Mouse (Mus musculus) spleen, adult 2 months (tissue): Measurements from ENCODE around the gene Lsp1.

Experiments
- CTCF ChIP-seq: fragments of 200-500 bp; IDR thresholded peaks from 2 replicates; pipeline ENCODE4 v1.5.1; 2011; ENCODE audit warnings: mild to moderate bottlenecking, inconsistent platforms; ENCODE audit not compliant: insufficient read depth, insufficient read length, insufficient replicate concordance; ENCODE audit errors: extremely low read depth
- POLR2A ChIP-seq: fragments of 200-500 bp; IDR thresholded peaks from 2 replicates; pipeline ENCODE4 v1.6.1; 2011; ENCODE audit warnings: low read depth, low read length, inconsistent platforms

DNA sequence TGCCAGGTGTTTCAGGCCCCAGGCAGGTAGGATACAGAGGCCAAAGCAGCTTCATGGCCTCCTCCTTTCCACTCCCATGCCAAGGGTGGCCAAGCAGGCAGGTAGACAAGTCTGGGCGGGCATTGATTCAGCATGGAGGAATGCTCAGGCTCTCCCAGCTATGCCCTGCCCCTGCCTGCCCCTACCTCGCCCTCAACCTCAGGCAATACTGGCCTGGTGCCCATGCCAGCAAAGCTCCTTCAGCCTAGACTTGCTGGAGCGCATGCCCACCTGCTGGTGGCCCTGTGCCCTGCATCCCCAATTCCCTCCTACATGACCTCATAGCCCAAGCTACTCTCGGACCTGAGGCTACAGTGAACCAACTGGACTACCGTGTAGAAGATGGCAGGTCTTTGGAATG lies 23.3 kb upstream of the Lsp1 start:
- TF ChIP-seq CTCF (no peak), POLR2A (no peak)
